In the genomic region with DNA sequence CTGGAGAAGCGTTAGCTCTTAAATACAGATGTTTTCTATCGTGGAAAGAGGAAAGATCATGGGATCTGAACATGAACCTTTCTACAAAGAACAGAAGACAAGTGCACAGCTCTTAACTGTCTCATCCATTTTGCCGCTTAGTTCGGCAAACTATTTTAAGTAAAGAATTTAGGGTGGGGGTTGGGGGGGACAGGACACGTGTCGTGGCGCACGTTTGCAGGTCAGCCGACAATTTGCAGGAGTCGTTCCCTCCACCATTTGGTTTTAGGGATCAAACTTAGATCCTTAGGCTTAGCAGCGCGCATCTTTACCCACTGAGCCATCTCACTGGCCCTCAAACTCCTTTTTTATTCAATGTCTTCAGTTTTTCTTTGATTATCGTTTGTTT, we compare ENCODE assay signal across 8 mouse cellular contexts. TPM values are rescaled to one million over a fixed set of nuclear protein-coding genes. Genes with fewer than 3 reads are reported as not detected.
DNase-seq lines count a peak whose midpoint lies in the region; ATAC-seq and TF ChIP-seq lines count a peak whose summit lies in the region.

No protein-coding gene starts in this region.

- TF ChIP-seq POLR2A in liver, adult 2 months (IDR thresholded peaks at IDR 0.05; ENCODE audit: extremely low read depth, insufficient read depth, low read length): no peak

- no peak for TF ChIP-seq CTCF in liver, adult 2 months (IDR thresholded peaks at IDR 0.05; ENCODE audit: low read depth, low read length)
- no peak for TF ChIP-seq CTCF in midbrain, postnatal 0 days (IDR thresholded peaks at IDR 0.05)

- peak overlapping the region; percentile 49 for H3K27ac ChIP-seq in liver, adult 2 months (replicated peaks; ENCODE audit: insufficient read depth, low read depth, low read length)
- no peak overlapping the region for H3K27ac ChIP-seq in embryonic facial prominence, embryonic 12.5 days
- peak overlapping the region; percentile 14; the same call in 1 of the 2 replicates for H3K27ac ChIP-seq in hindbrain, embryonic 16.5 days (ENCODE audit: low read depth, low read length)
- H3K27ac ChIP-seq in midbrain, postnatal 0 days (ENCODE audit: low read depth, low read length): no peak overlapping the region

- peaks cover 6% of the 10 kb centered on the region; the same call in 1 of the 2 replicates for H3K36me3 ChIP-seq in liver, adult 2 months (ENCODE audit: control insufficient read depth, insufficient read depth, low read length)
- no peaks in the 10 kb centered on the region; the same call in 1 of the 2 replicates for H3K36me3 ChIP-seq in embryonic facial prominence, embryonic 12.5 days
- H3K36me3 ChIP-seq in hindbrain, embryonic 16.5 days (ENCODE audit: control insufficient read depth, insufficient read depth, low read length): no peaks in the 10 kb centered on the region
- H3K36me3 ChIP-seq in midbrain, postnatal 0 days (ENCODE audit: insufficient read depth, low read length): no peaks in the 10 kb centered on the region

- H3K4me1 ChIP-seq in liver, adult 2 months (ENCODE audit: control insufficient read depth, insufficient read depth, low read length): peaks cover 27% of the 10 kb centered on the region
- H3K4me1 ChIP-seq in embryonic facial prominence, embryonic 12.5 days: peaks cover 30% of the 10 kb centered on the region
- peaks cover 38% of the 10 kb centered on the region for H3K4me1 ChIP-seq in hindbrain, embryonic 16.5 days (ENCODE audit: control insufficient read depth, insufficient read depth, low read depth, low read length)
- H3K4me1 ChIP-seq in midbrain, postnatal 0 days (ENCODE audit: insufficient read depth, low read length): peaks cover 19% of the 10 kb centered on the region

- H3K27me3 ChIP-seq in liver, adult 2 months (ENCODE audit: control insufficient read depth, insufficient read depth, low read length): no peaks in the 10 kb centered on the region
- no peaks in the 10 kb centered on the region for H3K27me3 ChIP-seq in embryonic facial prominence, embryonic 12.5 days
- H3K27me3 ChIP-seq in hindbrain, embryonic 16.5 days (replicated peaks; ENCODE audit: control insufficient read depth, insufficient read depth, low read length): no peaks in the 10 kb centered on the region
- H3K27me3 ChIP-seq in midbrain, postnatal 0 days (ENCODE audit: insufficient read depth, low read length): no peaks in the 10 kb centered on the region

- H3K4me3 ChIP-seq in liver, adult 2 months (ENCODE audit: insufficient read depth, low read depth, low read length): peak overlapping the region; percentile 43
- H3K4me3 ChIP-seq in embryonic facial prominence, embryonic 12.5 days: peak overlapping the region; percentile 87
- peak overlapping the region; percentile 93 for H3K4me3 ChIP-seq in hindbrain, embryonic 16.5 days (ENCODE audit: low read length)
- H3K4me3 ChIP-seq in midbrain, postnatal 0 days (ENCODE audit: low read depth, low read length): peak overlapping the region; percentile 89

- H3K4me2 ChIP-seq in embryonic facial prominence, embryonic 12.5 days (replicated peaks): peak overlapping the region; percentile 62
- peak overlapping the region; percentile 71 for H3K4me2 ChIP-seq in hindbrain, embryonic 16.5 days (ENCODE audit: low read length)
- H3K4me2 ChIP-seq in midbrain, postnatal 0 days (ENCODE audit: low read depth, low read length, poor library complexity, severe bottlenecking): peak overlapping the region; percentile 59

- ATAC-seq in embryonic facial prominence, embryonic 12.5 days (ENCODE audit: insufficient number of reproducible peaks, insufficient read depth, low FRiP score, low TSS enrichment): no peak
- ATAC-seq in hindbrain, embryonic 16.5 days: no peak; the same call in 1 of the 2 replicates
- no peak for ATAC-seq in midbrain, postnatal 0 days (ENCODE audit: low FRiP score)
- no peak for ATAC-seq in erythroid progenitor cell, adult 5-6 weeks (replicated peaks; ENCODE audit: low FRiP score, poor library complexity, severe bottlenecking)

- H3K9ac ChIP-seq in liver, adult 2 months (ENCODE audit: low read depth, low read length): peak overlapping the region; percentile 56
- H3K9ac ChIP-seq in embryonic facial prominence, embryonic 12.5 days: 0 out of 2 replicates have a peak overlapping the region, but pooled peaks have one; percentile 96
- H3K9ac ChIP-seq in hindbrain, embryonic 16.5 days (ENCODE audit: low read depth, low read length): peak overlapping the region; percentile 98
- peak overlapping the region; percentile 89; the same call in 1 of the 2 replicates for H3K9ac ChIP-seq in midbrain, postnatal 0 days (replicated peaks; ENCODE audit: low read length, poor library complexity, severe bottlenecking)

- H3K9me3 ChIP-seq in embryonic facial prominence, embryonic 12.5 days: no peaks in the 10 kb centered on the region
- no peaks in the 10 kb centered on the region for H3K9me3 ChIP-seq in hindbrain, embryonic 16.5 days (ENCODE audit: control insufficient read depth, low read length)
- no peaks in the 10 kb centered on the region for H3K9me3 ChIP-seq in midbrain, postnatal 0 days (ENCODE audit: low read length)

- no peak for DNase-seq in liver, adult 2 months (ENCODE audit: extremely low read depth, low read depth, low spot score)
- DNase-seq in liver: no peak
- no peak for DNase-seq in midbrain, postnatal 0 days (ENCODE audit: low spot score)
- DNase-seq in right cerebral cortex, adult 2 months (ENCODE audit: low spot score in 2 of 2): no peak
- DNase-seq in kidney, adult 8-10 months: no peak

- H3K79me2 ChIP-seq in liver, adult 2 months (ENCODE audit: control insufficient read depth, insufficient read depth, low read length): peaks cover 6% of the 10 kb centered on the region

- WGBS in liver, adult 2 months: 2% methylated on average over 13 of the region's 13 CpGs
- WGBS in embryonic facial prominence, embryonic 12.5 days: 1% methylated on average over 13 of the region's 13 CpGs
- under 1% methylated on average over 13 of the region's 13 CpGs for WGBS in hindbrain, embryonic 16.5 days
- WGBS in midbrain, postnatal 0 days: 2% methylated on average over 13 of the region's 13 CpGs

RNA-seq across cellular contexts. Expression of a gene that starts 0.6 kb away (rescaled TPM):
- 2.8 and 4.4 TPM in 2 replicates for total RNA-seq in liver, adult 2 months (2014; rRNA removed)
- 4.4 TPM in 2 replicates for polyA plus RNA-seq in liver, adult 2 months (2012; rRNA removed)
- 9.3 and 10.1 TPM in 2 replicates for polyA plus RNA-seq in embryonic facial prominence, embryonic 12.5 days (2016; fragmentation: Nextera tagmentation; extraction: Ambion mirVana)
- 5.0 and 5.4 TPM in 2 replicates for polyA plus RNA-seq in hindbrain, embryonic 16.5 days (2015; fragmentation: Nextera tagmentation; extraction: Ambion mirVana)
- total RNA-seq in midbrain, postnatal 0 days (2014; rRNA removed): 11.2 and 11.8 TPM in 2 replicates
- polyA plus RNA-seq in midbrain, postnatal 0 days (2015; fragmentation: Nextera tagmentation; extraction: Ambion mirVana): 4.5 and 5.4 TPM in 2 replicates
- 6.8 and 9.2 TPM in 2 replicates for total RNA-seq in erythroid progenitor cell, adult 5-6 weeks (2015; ENCODE audit: low replicate concordance)
- total RNA-seq in erythroid progenitor cell, adult 5-6 weeks (2017; ENCODE audit: low replicate concordance): 2.4 and 2.8 TPM in 2 replicates

Comparison
In these comparisons a context has a peak if more than half of its experiments do, and no peak if none do; other contexts are left out.
1. H3K27ac ChIP-seq: peak in liver, adult 2 months (single experiment) and hindbrain, embryonic 16.5 days (single experiment); none in embryonic facial prominence, embryonic 12.5 days (single experiment) and midbrain, postnatal 0 days (single experiment).
2. H3K4me3 ChIP-seq: peak in every context shown above with its lines; median percentile 93 in hindbrain, embryonic 16.5 days; 89 in midbrain, postnatal 0 days; 87 in embryonic facial prominence, embryonic 12.5 days; 43 in liver, adult 2 months.
3. Peak in every context shown above with its lines, with median percentiles within 50 percentile points of each other: H3K9ac ChIP-seq and H3K4me2 ChIP-seq.